Mouse (Mus musculus) cerebellum, adult 2 months (tissue): ENCODE measurements at regions not wholly inside any gene's neighbourhood (a gene's known extent, or its start where the extent isn't known, plus 50 kb on each side); places are given as distances from the start of the nearest gene placed in this dataset.

ENCODE experiments used
- DNase-seq, 2 experiments: peaks; one replicate each; pipeline ENCODE4 v3.0.0; 2021
- H3K27ac ChIP-seq: fragments of 200-500 bp; 2 replicates; pipeline ENCODE4 v1.5.1; 2012; ENCODE audit warnings: low read length, control low read depth, inconsistent platforms; ENCODE audit not compliant: insufficient read depth
- H3K27me3 ChIP-seq: fragments of 200-500 bp; 2 replicates; pipeline ENCODE4 v1.6.1; 2012; ENCODE audit warnings: inconsistent platforms, mild to moderate bottlenecking, low read length, moderate library complexity; ENCODE audit not compliant: control insufficient read depth, insufficient read depth
- H3K4me1 ChIP-seq: fragments of 200-500 bp; 2 replicates; pipeline ENCODE4 v1.6.1; 2011; ENCODE audit warnings: low read length; ENCODE audit not compliant: control insufficient read depth, insufficient read depth
- H3K4me3 ChIP-seq: fragments of 200-500 bp; replicated peaks from 2 replicates; pipeline ENCODE3; 2011; ENCODE audit warnings: mild to moderate bottlenecking, low read depth, low read length, control low read depth; ENCODE audit not compliant: insufficient read depth
- CTCF ChIP-seq: fragments of 200-500 bp; IDR thresholded peaks from 2 replicates; pipeline ENCODE4 v1.5.1; 2011; ENCODE audit warnings: low read depth, mild to moderate bottlenecking, control low read depth, low read length, moderate library complexity, borderline replicate concordance; ENCODE audit not compliant: insufficient read depth
- POLR2A ChIP-seq: fragments of 200-500 bp; IDR thresholded peaks from 2 replicates; pipeline ENCODE4 v1.6.1; 2011; ENCODE audit warnings: low read length, control low read depth, borderline replicate concordance; ENCODE audit not compliant: insufficient read depth
- WGBS: fragments of 180-500 bp; shearing (Covaris S2); methylation state at CpG from one replicate; pipeline ENCODE4 v1.1.7; 2018; 5-methylcytosine and 5-hydroxymethylcytosine counted together

- H3K27me3 ChIP-seq = no peaks in the 10 kb centered on the region
- TF ChIP-seq CTCF (no peak), POLR2A (no peak)
- 92% methylated on average over 3 of the region's 3 CpGs for WGBS
- H3K4me3 ChIP-seq = no peak overlapping the region
- H3K27ac ChIP-seq = no peak overlapping the region
- no peaks in the 10 kb centered on the region for H3K4me1 ChIP-seq
- no peak for DNase-seq
These were observed 145.8 kb downstream of the Etaa1 start for GRCm38 (mm10) chr11:17807851-17808250.

- Histone ChIP-seq H3K27me3 (no peaks in the 10 kb centered on the region), H3K4me1 (no peaks in the 10 kb centered on the region), H3K4me3 (no peak overlapping the region), H3K27ac (no peak overlapping the region)
- TF ChIP-seq CTCF (no peak), POLR2A (no peak)
- DNase-seq = no peak
- WGBS = 80% methylated on average over 8 of the region's 8 CpGs
These were observed 141.7 kb downstream of the Etaa1 start for GRCm38 (mm10) chr11:17811829-17812559.

GRCm38 (mm10) chr11:17842642-17843041, 111.0 kb downstream of the Etaa1 start:
- H3K27me3 ChIP-seq = no peaks in the 10 kb centered on the region
- TF ChIP-seq CTCF (no peak), POLR2A (no peak)
- H3K4me3 ChIP-seq = no peak overlapping the region
- 96% methylated on average over 2 of the region's 2 CpGs for WGBS
- no peaks in the 10 kb centered on the region for H3K4me1 ChIP-seq
- no peak for DNase-seq
- no peak overlapping the region for H3K27ac ChIP-seq

GRCm38 (mm10) chr11:17852405-17852804, 101.3 kb downstream of the Etaa1 start:
- 46% methylated on average over 7 of the region's 7 CpGs for WGBS
- H3K27ac ChIP-seq = no peak overlapping the region
- H3K4me1 ChIP-seq = 0 out of 2 replicates have a peak, but pooled peaks cover 2% of the 10 kb centered on the region
- peak; percentile 66; the same call in 1 of the 2 replicates for TF ChIP-seq CTCF
- no peak for TF ChIP-seq POLR2A
- DNase-seq = peak; percentile 28 to 44
- H3K4me3 ChIP-seq = no peak overlapping the region
- H3K27me3 ChIP-seq = no peaks in the 10 kb centered on the region

- Histone ChIP-seq H3K27ac (no peak overlapping the region), H3K4me3 (no peak overlapping the region), H3K27me3 (no peaks in the 10 kb centered on the region), H3K4me1 (0 out of 2 replicates have a peak, but pooled peaks cover 2% of the 10 kb centered on the region)
- TF ChIP-seq CTCF = no peak
- TF ChIP-seq POLR2A = no peak
- no peak for DNase-seq
- WGBS = 67% methylated on average over 8 of the region's 8 CpGs
These were observed 100.3 kb downstream of the Etaa1 start for GRCm38 (mm10) chr11:17853246-17853804.

- no peak overlapping the region for H3K4me3 ChIP-seq
- 76% methylated on average over 3 of the region's 3 CpGs for WGBS
- TF ChIP-seq POLR2A (no peak), CTCF (no peak)
- 0 out of 2 replicates have a peak, but pooled peaks cover 2% of the 10 kb centered on the region for H3K4me1 ChIP-seq
- no peak for DNase-seq
- H3K27ac ChIP-seq = no peak overlapping the region
- no peaks in the 10 kb centered on the region for H3K27me3 ChIP-seq
These were observed 99.8 kb downstream of the Etaa1 start for GRCm38 (mm10) chr11:17853832-17854231.

GRCm38 (mm10) chr11:17859364-17860131, 94.1 kb downstream of the Etaa1 start:
- WGBS = 53% methylated on average over 9 of the region's 9 CpGs
- DNase-seq = no peak
- Histone ChIP-seq H3K27ac (no peak overlapping the region), H3K4me1 (no peaks in the 10 kb centered on the region), H3K4me3 (no peak overlapping the region), H3K27me3 (no peaks in the 10 kb centered on the region)
- TF ChIP-seq POLR2A (no peak), CTCF (no peak)
